Mouse (Mus musculus) megakaryocyte, embryonic 14.5 days (primary cell): Measurements from ENCODE around the gene Daam2. TPM values are rescaled to one million over a fixed set of nuclear protein-coding genes. Genes with fewer than 3 reads are reported as not detected.

Experiments used
- H3K27me3 ChIP-seq: replicated peaks from 2 replicates; pipeline ENCODE3; 2012; ENCODE audit warnings: inconsistent platforms
- H3K36me3 ChIP-seq: replicated peaks from 2 replicates; pipeline ENCODE3; 2012; ENCODE audit warnings: low read length, inconsistent platforms, mixed read lengths
- H3K4me1 ChIP-seq: 2 replicates; pipeline ENCODE4 v1.6.1; 2012; ENCODE audit warnings: inconsistent platforms
- H3K4me3 ChIP-seq: replicated peaks from 2 replicates; pipeline ENCODE3; 2012; ENCODE audit warnings: moderate library complexity, mild to moderate bottlenecking, inconsistent platforms
- H3K9me3 ChIP-seq: 2 replicates; pipeline ENCODE4 v1.6.1; 2012; ENCODE audit warnings: inconsistent platforms
- FLI1 ChIP-seq: IDR thresholded peaks from 2 replicates; pipeline ENCODE4 v1.6.1; 2012; ENCODE audit warnings: low read length, inconsistent platforms, mixed read lengths
- GATA1 ChIP-seq: IDR thresholded peaks from 3 replicates; pipeline ENCODE4 v1.6.1; 2012; ENCODE audit warnings: mixed read lengths, low read length, inconsistent platforms, borderline replicate concordance
- polyA plus RNA-seq: library from polyadenylated mRNA; stranded (reverse); fragments of >175 nt; gene quantifications from 2 replicates; pipeline ENCODE4 v1.2.3, GENCODE M21; 2012; ENCODE audit warnings: low replicate concordance; ENCODE audit not compliant: insufficient read depth

Daam2 gene
- polyA plus RNA-seq, 1 experiment: not detected

GRCm38 (mm10) chr17:49428751-49429415 is 135.3 kb downstream of the Daam2 start:
- peaks cover 54% of the 10 kb centered on the region for H3K4me1 ChIP-seq

GRCm38 (mm10) chr17:49428239-49428688 is 135.9 kb downstream of the Daam2 start, which contains the start of gene Mocs1:
TSS of gene Mocs1 (plus strand) at chr17:49428362.
- Histone ChIP-seq H3K9me3 (no peaks in the 10 kb centered on the region), H3K4me3 (peak within 1 kb of the TSS; percentile 95), H3K27me3 (no peaks in the 10 kb centered on the region), H3K36me3 (peaks cover 7% of the 10 kb centered on the region), H3K4me1 (peaks cover 49% of the 10 kb centered on the region)
- TF ChIP-seq FLI1 (no peak), GATA1 (no peak)

More at GRCm38 (mm10) chr17:49428751-49429415, 135.3 kb downstream of the Daam2 start:
- Histone ChIP-seq H3K9me3 (no peaks in the 10 kb centered on the region), H3K36me3 (peaks cover 13% of the 10 kb centered on the region), H3K4me3 (peak overlapping the region; percentile 95), H3K27me3 (no peaks in the 10 kb centered on the region)
- TF ChIP-seq GATA1 (no peak), FLI1 (no peak)

- no peaks in the 10 kb centered on the region for H3K9me3 ChIP-seq
- peaks cover 2% of the 10 kb centered on the region for H3K36me3 ChIP-seq
- no peaks in the 10 kb centered on the region for H3K27me3 ChIP-seq
- peak overlapping the region; percentile 95 for H3K4me3 ChIP-seq
- H3K4me1 ChIP-seq: peaks cover 43% of the 10 kb centered on the region
- TF ChIP-seq GATA1 (no peak), FLI1 (no peak)
Measured at GRCm38 (mm10) chr17:49427631-49428238, 136.4 kb downstream of the Daam2 start.

GRCm38 (mm10) chr17:49423872-49424271 is 140.3 kb downstream of the Daam2 start:
- peaks cover 10% of the 10 kb centered on the region for H3K4me1 ChIP-seq
- no peak overlapping the region for H3K4me3 ChIP-seq
- no peaks in the 10 kb centered on the region for H3K9me3 ChIP-seq
- H3K36me3 ChIP-seq: no peaks in the 10 kb centered on the region
- peaks cover 2% of the 10 kb centered on the region for H3K27me3 ChIP-seq
- TF ChIP-seq GATA1: no peak
- no peak for TF ChIP-seq FLI1

- Histone ChIP-seq H3K4me1 (peaks cover 5% of the 10 kb centered on the region; the same call in 1 of the 2 replicates), H3K36me3 (no peaks in the 10 kb centered on the region), H3K4me3 (no peak overlapping the region), H3K27me3 (peaks cover 2% of the 10 kb centered on the region), H3K9me3 (no peaks in the 10 kb centered on the region)
- no peak for TF ChIP-seq FLI1
Measured at GRCm38 (mm10) chr17:49423067-49423325, 141.1 kb downstream of the Daam2 start.

- TF ChIP-seq GATA1 (no peak), FLI1 (no peak)
- Histone ChIP-seq H3K4me3 (no peak overlapping the region), H3K4me1 (0 out of 2 replicates have a peak, but pooled peaks cover under 1% of the 10 kb centered on the region), H3K27me3 (peaks cover 2% of the 10 kb centered on the region), H3K36me3 (no peaks in the 10 kb centered on the region), H3K9me3 (no peaks in the 10 kb centered on the region)
Measured at GRCm38 (mm10) chr17:49422286-49423066, 141.7 kb downstream of the Daam2 start.

- peaks cover 2% of the 10 kb centered on the region for H3K27me3 ChIP-seq
- TF ChIP-seq FLI1 (no peak), GATA1 (no peak)
- no peak overlapping the region for H3K4me3 ChIP-seq
- H3K36me3 ChIP-seq: no peaks in the 10 kb centered on the region
- H3K9me3 ChIP-seq: no peaks in the 10 kb centered on the region
- no peaks in the 10 kb centered on the region for H3K4me1 ChIP-seq
Measured at GRCm38 (mm10) chr17:49419813-49420212, 144.3 kb downstream of the Daam2 start.

GRCm38 (mm10) chr17:49416228-49416627 is 147.9 kb downstream of the Daam2 start:
- Histone ChIP-seq H3K4me1 (no peaks in the 10 kb centered on the region), H3K9me3 (no peaks in the 10 kb centered on the region), H3K36me3 (no peaks in the 10 kb centered on the region), H3K27me3 (peaks cover 2% of the 10 kb centered on the region), H3K4me3 (peak overlapping the region; percentile 29)
- no peak for TF ChIP-seq GATA1
- TF ChIP-seq FLI1: no peak

- Histone ChIP-seq H3K27me3 (no peaks in the 10 kb centered on the region), H3K9me3 (no peaks in the 10 kb centered on the region), H3K36me3 (no peaks in the 10 kb centered on the region), H3K4me3 (no peak overlapping the region), H3K4me1 (no peaks in the 10 kb centered on the region)
- TF ChIP-seq FLI1 (no peak), GATA1 (no peak)
Measured at GRCm38 (mm10) chr17:49413554-49413953, 150.6 kb downstream of the Daam2 start.

GRCm38 (mm10) chr17:49412974-49413373 is 151.2 kb downstream of the Daam2 start:
- no peak overlapping the region for H3K4me3 ChIP-seq
- TF ChIP-seq GATA1: no peak
- TF ChIP-seq FLI1: no peak
- no peaks in the 10 kb centered on the region for H3K36me3 ChIP-seq
- H3K27me3 ChIP-seq: no peaks in the 10 kb centered on the region
- no peaks in the 10 kb centered on the region for H3K9me3 ChIP-seq
- no peaks in the 10 kb centered on the region for H3K4me1 ChIP-seq

Other genes with a start within 250 kb of the Daam2 start
- 11.0 and 12.8 TPM in 2 replicates for gene Mocs1, start 136.0 kb downstream of the Daam2 start, polyA plus RNA-seq
- not detected in 2 replicates for gene Kif6, start 50.8 kb upstream of the Daam2 start, polyA plus RNA-seq